Mouse (Mus musculus) lung, embryonic 14.5 days (tissue): ENCODE data around the gene Inpp4a. TPM values are rescaled to one million over a fixed set of nuclear protein-coding genes. Genes with fewer than 3 reads are reported as not detected.

Experiments used
- ATAC-seq: fragments of 200-750 bp; cut with Nextera tagmentation; 2 replicates; pipeline ENCODE4 v1.8.0; 2017; ENCODE audit warnings: mild to moderate bottlenecking, moderate TSS enrichment, moderate library complexity; ENCODE audit not compliant: insufficient read depth
- DNase-seq: peaks from one replicate; pipeline ENCODE4 v3.0.0-alpha.2; 2015
- H3K27ac ChIP-seq: fragments of 300-500 bp; sonication (generic); 2 replicates; pipeline ENCODE4 v1.5.1; 2014; ENCODE audit warnings: low read depth, mild to moderate bottlenecking, moderate library complexity
- H3K27me3 ChIP-seq: fragments of 300-500 bp; sonication (generic); 2 replicates; pipeline ENCODE4 v1.6.1; 2014; ENCODE audit warnings: low read length, control low read depth; ENCODE audit not compliant: insufficient read depth
- H3K36me3 ChIP-seq: fragments of 300-500 bp; sonication (generic); 2 replicates; pipeline ENCODE4 v1.6.1; 2014; ENCODE audit warnings: control low read depth; ENCODE audit not compliant: insufficient read depth
- H3K4me1 ChIP-seq: fragments of 300-500 bp; sonication (generic); 2 replicates; pipeline ENCODE4 v1.6.1; 2014; ENCODE audit warnings: antibody characterized with exemption, control low read depth; ENCODE audit not compliant: insufficient read depth
- H3K4me2 ChIP-seq: fragments of 300-500 bp; sonication (generic); 2 replicates; pipeline ENCODE4 v1.6.1; 2014; ENCODE audit warnings: mild to moderate bottlenecking
- H3K4me3 ChIP-seq: fragments of 300-500 bp; sonication (generic); 2 replicates; pipeline ENCODE4 v1.5.1; 2014; ENCODE audit warnings: low read depth, low read length
- H3K9ac ChIP-seq: fragments of 300-500 bp; sonication (generic); 2 replicates; pipeline ENCODE4 v1.6.1; 2014
- H3K9me3 ChIP-seq: fragments of 300-500 bp; sonication (generic); 2 replicates; pipeline ENCODE4 v1.6.1; 2016; ENCODE audit warnings: low read depth, low read length, control low read depth
- CTCF ChIP-seq: IDR thresholded peaks from 2 replicates; pipeline ENCODE4 v1.5.1; 2016; ENCODE audit warnings: antibody characterized with exemption, low read depth
- WGBS: fragments of 180-500 bp; shearing (Covaris S2); extraction: QIAGEN DNeasy Blood & Tissue Kit; methylation state at CpG from one replicate; pipeline ENCODE4 v1.1.7; 2014; 5-methylcytosine and 5-hydroxymethylcytosine counted together
- polyA plus RNA-seq: library from polyadenylated mRNA; unstranded; fragments of >200 nt; fragmentation: Nextera tagmentation; extraction: Ambion mirVana; gene quantifications from 2 replicates; pipeline ENCODE4 v1.2.1, GENCODE M21; 2014

Gene Inpp4a
- polyA plus RNA-seq, 1 experiment from 2014 or later = 11.1 TPM

GRCm38 (mm10) chr1:37405137-37405536, 105.5 kb downstream of the Inpp4a start:
- DNase-seq (no peak), ATAC-seq (no peak)
- TF ChIP-seq CTCF = no peak
- H3K4me2 ChIP-seq = no peak overlapping the region
- H3K27ac ChIP-seq = no peak overlapping the region
- no peaks in the 10 kb centered on the region for H3K27me3 ChIP-seq
- no peaks in the 10 kb centered on the region for H3K4me1 ChIP-seq
- no peaks in the 10 kb centered on the region for H3K36me3 ChIP-seq
- WGBS = 82% methylated on average over 2 of the region's 2 CpGs
- H3K9me3 ChIP-seq = no peaks in the 10 kb centered on the region
- no peak overlapping the region for H3K4me3 ChIP-seq
- no peak overlapping the region for H3K9ac ChIP-seq

GRCm38 (mm10) chr1:37407228-37407627, 107.6 kb downstream of the Inpp4a start:
- no peak overlapping the region for H3K27ac ChIP-seq
- H3K27me3 ChIP-seq = no peaks in the 10 kb centered on the region
- no peaks in the 10 kb centered on the region for H3K4me1 ChIP-seq
- H3K36me3 ChIP-seq = no peaks in the 10 kb centered on the region
- H3K4me3 ChIP-seq = no peak overlapping the region
- no peak for DNase-seq
- H3K4me2 ChIP-seq = no peak overlapping the region
- 78% methylated on average over 8 of the region's 8 CpGs for WGBS
- H3K9ac ChIP-seq = no peak overlapping the region
- ATAC-seq = no peak
- no peaks in the 10 kb centered on the region for H3K9me3 ChIP-seq
- TF ChIP-seq CTCF = no peak

GRCm38 (mm10) chr1:37408059-37408458, 108.4 kb downstream of the Inpp4a start:
- no peak for DNase-seq
- no peak overlapping the region for H3K27ac ChIP-seq
- H3K27me3 ChIP-seq = no peaks in the 10 kb centered on the region
- ATAC-seq = no peak
- no peaks in the 10 kb centered on the region for H3K4me1 ChIP-seq
- no peak for TF ChIP-seq CTCF
- H3K36me3 ChIP-seq = no peaks in the 10 kb centered on the region
- no peak overlapping the region for H3K4me3 ChIP-seq
- 68% methylated on average over 8 of the region's 8 CpGs for WGBS
- no peaks in the 10 kb centered on the region for H3K9me3 ChIP-seq
- no peak overlapping the region for H3K9ac ChIP-seq
- H3K4me2 ChIP-seq = no peak overlapping the region

GRCm38 (mm10) chr1:37408678-37409077, 109.0 kb downstream of the Inpp4a start:
- DNase-seq = no peak
- ATAC-seq = no peak
- no peak for TF ChIP-seq CTCF
- Histone ChIP-seq H3K27ac (no peak overlapping the region), H3K4me2 (no peak overlapping the region), H3K4me3 (no peak overlapping the region), H3K4me1 (no peaks in the 10 kb centered on the region), H3K27me3 (no peaks in the 10 kb centered on the region), H3K9me3 (no peaks in the 10 kb centered on the region), H3K36me3 (no peaks in the 10 kb centered on the region), H3K9ac (no peak overlapping the region)
- WGBS = 70% methylated on average over 3 of the region's 3 CpGs

GRCm38 (mm10) chr1:37409647-37410046, 110.0 kb downstream of the Inpp4a start:
- Histone ChIP-seq H3K27ac (no peak overlapping the region), H3K4me3 (no peak overlapping the region), H3K9ac (no peak overlapping the region), H3K9me3 (no peaks in the 10 kb centered on the region), H3K4me1 (no peaks in the 10 kb centered on the region), H3K27me3 (no peaks in the 10 kb centered on the region), H3K4me2 (no peak overlapping the region), H3K36me3 (no peaks in the 10 kb centered on the region)
- TF ChIP-seq CTCF = no peak
- ATAC-seq (no peak), DNase-seq (no peak)

GRCm38 (mm10) chr1:37415394-37415793, 115.7 kb downstream of the Inpp4a start:
- no peak overlapping the region for H3K9ac ChIP-seq
- DNase-seq (no peak), ATAC-seq (no peak)
- H3K4me1 ChIP-seq = no peaks in the 10 kb centered on the region
- peaks cover 18% of the 10 kb centered on the region for H3K36me3 ChIP-seq
- WGBS = 87% methylated on average over 1 of the region's 1 CpGs
- H3K4me2 ChIP-seq = no peak overlapping the region
- H3K27ac ChIP-seq = no peak overlapping the region
- TF ChIP-seq CTCF = no peak
- no peak overlapping the region for H3K4me3 ChIP-seq
- no peaks in the 10 kb centered on the region for H3K27me3 ChIP-seq
- no peaks in the 10 kb centered on the region for H3K9me3 ChIP-seq

- H3K9me3 ChIP-seq = no peaks in the 10 kb centered on the region; the same call in 1 of the 2 replicates
- H3K4me2 ChIP-seq = no peak overlapping the region
- no peak overlapping the region for H3K27ac ChIP-seq
- ATAC-seq (no peak), DNase-seq (peak; percentile 20)
- H3K4me1 ChIP-seq = no peaks in the 10 kb centered on the region
- WGBS = 86% methylated on average over 1 of the region's 1 CpGs
- TF ChIP-seq CTCF = peak; percentile 97
- no peak overlapping the region for H3K9ac ChIP-seq
- H3K27me3 ChIP-seq = no peaks in the 10 kb centered on the region
- no peak overlapping the region for H3K4me3 ChIP-seq
- H3K36me3 ChIP-seq = peaks cover 25% of the 10 kb centered on the region
Observed at GRCm38 (mm10) chr1:37419420-37419819, 119.8 kb downstream of the Inpp4a start.
